Mouse (Mus musculus) intestine, postnatal 0 days (tissue): ENCODE measurements at regions not wholly inside any gene's neighbourhood (a gene's known extent, or its start where the extent isn't known, plus 50 kb on each side); places are given as distances from the start of the nearest gene placed in this dataset.

Source experiments
- ATAC-seq: fragments of 200-750 bp; cut with Nextera tagmentation; 2 replicates; pipeline ENCODE4 v1.8.0; 2017; ENCODE audit warnings: mild to moderate bottlenecking, moderate TSS enrichment, moderate library complexity
- H3K27ac ChIP-seq: fragments of 300-500 bp; sonication (generic); 2 replicates; pipeline ENCODE4 v1.5.1; 2014; ENCODE audit warnings: mild to moderate bottlenecking, low read depth, low read length, moderate library complexity
- H3K27me3 ChIP-seq: fragments of 300-500 bp; sonication (generic); replicated peaks from 2 replicates; pipeline ENCODE4 v1.6.1; 2014; ENCODE audit warnings: low read length, mixed read lengths; ENCODE audit not compliant: control insufficient read depth, insufficient read depth
- H3K36me3 ChIP-seq: fragments of 300-500 bp; sonication (generic); 2 replicates; pipeline ENCODE4 v1.6.1; 2014; ENCODE audit warnings: mild to moderate bottlenecking, moderate library complexity; ENCODE audit not compliant: control insufficient read depth, insufficient read depth
- H3K4me1 ChIP-seq: fragments of 300-500 bp; sonication (generic); replicated peaks from 2 replicates; pipeline ENCODE4 v1.6.1; 2014; ENCODE audit warnings: antibody characterized with exemption, low read length, mixed read lengths; ENCODE audit not compliant: control insufficient read depth, insufficient read depth
- H3K4me2 ChIP-seq: fragments of 300-500 bp; sonication (generic); replicated peaks from 2 replicates; pipeline ENCODE4 v1.6.1; 2014; ENCODE audit warnings: low read depth, mild to moderate bottlenecking, moderate library complexity
- H3K4me3 ChIP-seq: fragments of 300-500 bp; sonication (generic); 2 replicates; pipeline ENCODE4 v1.5.1; 2014; ENCODE audit warnings: low read depth, low read length
- H3K9ac ChIP-seq: fragments of 300-500 bp; sonication (generic); 2 replicates; pipeline ENCODE4 v1.6.1; 2014; ENCODE audit warnings: mild to moderate bottlenecking, low read depth, low read length
- H3K9me3 ChIP-seq: fragments of 300-500 bp; sonication (generic); 2 replicates; pipeline ENCODE4 v1.6.1; 2016; ENCODE audit warnings: mixed run types; ENCODE audit not compliant: control insufficient read depth
- CTCF ChIP-seq: sonication (generic); IDR thresholded peaks from 2 replicates; pipeline ENCODE4 v1.5.1; 2016; ENCODE audit warnings: low read depth, mild to moderate bottlenecking, control low read depth, antibody characterized with exemption, moderate library complexity
- WGBS: fragments of 180-500 bp; shearing (Covaris S2); extraction: QIAGEN DNeasy Blood & Tissue Kit; methylation state at CpG from one replicate; pipeline ENCODE4 v1.1.7; 2014; 5-methylcytosine and 5-hydroxymethylcytosine counted together

- no peak for ATAC-seq
- Histone ChIP-seq H3K27ac (no peak overlapping the region), H3K4me3 (no peak overlapping the region), H3K4me1 (no peaks in the 10 kb centered on the region), H3K9me3 (no peaks in the 10 kb centered on the region), H3K9ac (no peak overlapping the region), H3K27me3 (no peaks in the 10 kb centered on the region), H3K36me3 (no peaks in the 10 kb centered on the region), H3K4me2 (no peak overlapping the region)
- WGBS = 56% methylated on average over 9 of the region's 9 CpGs
- TF ChIP-seq CTCF = no peak
Observed at GRCm38 (mm10) chr2:166342407-166342806, 186.9 kb upstream of the Sulf2 start.

- Histone ChIP-seq H3K4me3 (no peak overlapping the region), H3K4me2 (no peak overlapping the region), H3K36me3 (no peaks in the 10 kb centered on the region), H3K9ac (no peak overlapping the region), H3K9me3 (no peaks in the 10 kb centered on the region), H3K27me3 (no peaks in the 10 kb centered on the region), H3K4me1 (no peaks in the 10 kb centered on the region), H3K27ac (no peak overlapping the region)
- ATAC-seq = no peak
- 85% methylated on average over 9 of the region's 9 CpGs for WGBS
- TF ChIP-seq CTCF = no peak
Observed at GRCm38 (mm10) chr2:166340196-166340595, 184.7 kb upstream of the Sulf2 start.

GRCm38 (mm10) chr2:166339427-166339826 is 184.0 kb upstream of the Sulf2 start:
- no peaks in the 10 kb centered on the region for H3K36me3 ChIP-seq
- H3K27ac ChIP-seq = no peak overlapping the region
- no peak overlapping the region for H3K4me3 ChIP-seq
- no peak overlapping the region for H3K9ac ChIP-seq
- H3K4me2 ChIP-seq = no peak overlapping the region
- WGBS = 81% methylated on average over 5 of the region's 5 CpGs
- no peaks in the 10 kb centered on the region for H3K9me3 ChIP-seq
- ATAC-seq = no peak
- peak; percentile 57 for TF ChIP-seq CTCF
- no peaks in the 10 kb centered on the region for H3K27me3 ChIP-seq
- H3K4me1 ChIP-seq = no peaks in the 10 kb centered on the region

DNA sequence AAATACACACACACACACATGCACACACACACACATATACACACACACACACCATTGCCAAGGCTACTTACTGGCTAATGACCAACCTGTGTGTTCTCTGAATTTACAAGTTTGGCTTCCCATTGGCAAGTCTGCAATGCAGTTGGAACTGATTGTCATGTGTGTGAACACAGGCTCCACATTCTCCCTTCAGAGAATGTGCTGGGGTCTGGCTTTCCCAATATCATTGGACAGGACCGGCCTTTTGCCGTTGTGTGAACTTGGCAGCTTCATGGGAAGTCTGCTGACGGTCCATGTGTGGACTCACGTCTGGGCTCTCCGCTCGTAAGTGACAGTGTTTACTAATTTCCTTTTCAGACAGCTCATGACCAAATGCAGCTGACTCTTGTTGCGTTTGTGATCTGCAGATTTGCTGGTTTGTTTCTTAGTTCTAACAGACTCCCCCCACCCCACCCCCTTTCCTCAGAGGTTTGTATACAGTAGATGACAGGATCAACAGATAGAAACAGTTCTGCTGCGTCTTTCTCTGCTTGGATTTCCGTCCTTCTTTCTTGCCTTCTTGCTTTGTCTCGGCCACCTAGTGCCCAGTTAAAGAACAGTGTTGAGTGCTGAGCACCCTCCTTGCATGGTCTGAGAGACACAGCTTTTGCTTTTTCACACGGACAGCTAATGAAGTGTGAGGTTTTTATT is 183.1 kb upstream of the Sulf2 start:
- H3K36me3 ChIP-seq = no peaks in the 10 kb centered on the region
- WGBS = 50% methylated on average over 11 of the region's 11 CpGs
- H3K27me3 ChIP-seq = no peaks in the 10 kb centered on the region
- H3K4me3 ChIP-seq = no peak overlapping the region
- TF ChIP-seq CTCF = peak; percentile 64
- H3K4me1 ChIP-seq = no peaks in the 10 kb centered on the region
- no peak overlapping the region for H3K27ac ChIP-seq
- no peaks in the 10 kb centered on the region for H3K9me3 ChIP-seq
- ATAC-seq = no peak
- no peak overlapping the region for H3K4me2 ChIP-seq
- H3K9ac ChIP-seq = no peak overlapping the region

DNA sequence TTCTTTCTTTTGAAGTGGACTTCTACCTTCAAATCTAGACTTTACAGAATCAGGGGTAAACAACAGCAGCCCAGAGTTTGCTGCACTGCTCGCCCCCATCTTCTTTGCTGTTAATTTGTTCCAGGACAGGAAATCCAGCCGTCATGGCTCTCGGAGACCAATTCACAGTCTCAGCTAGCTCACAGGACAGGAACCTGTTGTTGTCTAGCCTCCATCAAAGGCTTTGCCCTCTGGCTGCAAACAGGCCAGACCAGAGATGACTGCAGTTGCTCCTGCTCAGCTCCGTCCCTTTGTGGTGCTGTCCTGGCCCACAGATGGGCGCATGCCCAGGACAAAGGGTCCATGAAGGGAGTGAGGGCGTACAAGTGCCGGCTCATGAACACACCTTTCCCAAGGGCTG is 182.2 kb upstream of the Sulf2 start:
- H3K4me1 ChIP-seq = 0 out of 2 replicates have a peak, but pooled peaks cover 2% of the 10 kb centered on the region
- H3K4me3 ChIP-seq = no peak overlapping the region
- 70% methylated on average over 7 of the region's 7 CpGs for WGBS
- no peak overlapping the region for H3K4me2 ChIP-seq
- no peaks in the 10 kb centered on the region for H3K9me3 ChIP-seq
- no peak overlapping the region for H3K9ac ChIP-seq
- no peaks in the 10 kb centered on the region for H3K36me3 ChIP-seq
- no peak overlapping the region for H3K27ac ChIP-seq
- no peaks in the 10 kb centered on the region for H3K27me3 ChIP-seq
- TF ChIP-seq CTCF = no peak
- ATAC-seq = no peak

- H3K27ac ChIP-seq = no peak overlapping the region
- TF ChIP-seq CTCF = no peak
- no peaks in the 10 kb centered on the region for H3K36me3 ChIP-seq
- ATAC-seq = no peak
- H3K27me3 ChIP-seq = no peaks in the 10 kb centered on the region
- H3K4me1 ChIP-seq = 0 out of 2 replicates have a peak, but pooled peaks cover 3% of the 10 kb centered on the region
- H3K9me3 ChIP-seq = no peaks in the 10 kb centered on the region
- 69% methylated on average over 5 of the region's 5 CpGs for WGBS
- no peak overlapping the region for H3K4me3 ChIP-seq
- no peak overlapping the region for H3K4me2 ChIP-seq
- no peak overlapping the region for H3K9ac ChIP-seq
Observed at GRCm38 (mm10) chr2:166335702-166336101, 180.2 kb upstream of the Sulf2 start.
